Mouse (Mus musculus) liver, embryonic 13.5 days (tissue): Measurements from ENCODE around the gene Ptpn20. TPM values are rescaled to one million over a fixed set of nuclear protein-coding genes. Genes with fewer than 3 reads are reported as not detected.

Experiments
- ATAC-seq: fragments of 200-750 bp; cut with Nextera tagmentation; 2 replicates; pipeline ENCODE4 v1.8.0; 2017; ENCODE audit warnings: low read depth, mild to moderate bottlenecking, moderate number of reproducible peaks, moderate library complexity
- DNase-seq: peaks from one replicate; pipeline ENCODE4 v3.0.0; 2022
- H3K27ac ChIP-seq: fragments of 300-500 bp; sonication (generic); 2 replicates; pipeline ENCODE4 v1.5.1; 2015; ENCODE audit warnings: moderate library complexity, mild to moderate bottlenecking, inconsistent platforms
- H3K27me3 ChIP-seq: fragments of 300-500 bp; sonication (generic); 2 replicates; pipeline ENCODE4 v1.6.1; 2015; ENCODE audit warnings: mild to moderate bottlenecking, inconsistent platforms
- H3K36me3 ChIP-seq: fragments of 300-500 bp; sonication (generic); 2 replicates; pipeline ENCODE4 v1.6.1; 2015; ENCODE audit warnings: mild to moderate bottlenecking, inconsistent platforms
- H3K4me1 ChIP-seq: fragments of 300-500 bp; sonication (generic); replicated peaks from 2 replicates; pipeline ENCODE4 v1.6.1; 2015; ENCODE audit warnings: inconsistent platforms
- H3K4me2 ChIP-seq: fragments of 300-500 bp; sonication (generic); 2 replicates; pipeline ENCODE4 v1.6.1; 2015; ENCODE audit warnings: inconsistent platforms, mild to moderate bottlenecking, moderate library complexity
- H3K4me3 ChIP-seq: fragments of 300-500 bp; sonication (generic); replicated peaks from 2 replicates; pipeline ENCODE4 v1.5.1; 2015; ENCODE audit warnings: mild to moderate bottlenecking, inconsistent platforms
- H3K9ac ChIP-seq: fragments of 300-500 bp; sonication (generic); 2 replicates; pipeline ENCODE4 v1.6.1; 2015; ENCODE audit warnings: mild to moderate bottlenecking, inconsistent platforms
- H3K9me3 ChIP-seq: fragments of 300-500 bp; sonication (generic); replicated peaks from 2 replicates; pipeline ENCODE4 v1.6.1; 2016; ENCODE audit warnings: inconsistent platforms
- WGBS: fragments of 180-500 bp; shearing (Covaris S2); methylation state at CpG from one replicate; pipeline ENCODE4 v1.1.7; 2015; ENCODE audit not compliant: insufficient replicate concordance; 5-methylcytosine and 5-hydroxymethylcytosine counted together
- polyA plus RNA-seq: library from polyadenylated mRNA; unstranded; fragments of >200 nt; fragmentation: Nextera tagmentation; extraction: Ambion mirVana; gene quantifications from 2 replicates; pipeline ENCODE4 v1.2.1, GENCODE M21; 2015

Gene Ptpn20
- polyA plus RNA-seq, 1 experiment from 2014 or later = 0.09 TPM

DNA sequence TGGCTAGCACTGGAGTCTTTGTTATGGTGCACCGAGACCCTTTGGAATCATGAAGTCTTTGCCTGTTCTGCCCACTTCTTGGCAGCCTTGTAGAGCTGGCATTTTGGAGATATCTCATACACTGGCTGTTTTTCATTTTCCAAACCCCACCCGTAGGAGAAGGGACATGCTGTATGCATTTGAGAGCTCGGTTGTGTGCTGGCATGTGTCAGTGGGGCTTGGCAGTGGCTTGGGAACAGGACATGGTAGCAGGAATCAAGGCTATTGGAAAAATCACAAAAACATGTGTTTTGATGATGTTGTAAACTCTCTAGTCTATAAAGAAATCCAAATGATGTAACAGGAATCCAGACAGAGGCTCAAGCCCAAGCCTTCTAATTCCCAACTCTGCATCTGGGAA lies 89.7 kb downstream of the Ptpn20 start:
- Histone ChIP-seq H3K27ac (no peak overlapping the region), H3K4me1 (no peaks in the 10 kb centered on the region), H3K27me3 (no peaks in the 10 kb centered on the region), H3K9me3 (no peaks in the 10 kb centered on the region), H3K36me3 (no peaks in the 10 kb centered on the region), H3K4me2 (no peak overlapping the region), H3K9ac (no peak overlapping the region), H3K4me3 (no peak overlapping the region)
- DNase-seq = no peak
- no peak for ATAC-seq
- 56% methylated on average over 3 of the region's 3 CpGs for WGBS

DNA sequence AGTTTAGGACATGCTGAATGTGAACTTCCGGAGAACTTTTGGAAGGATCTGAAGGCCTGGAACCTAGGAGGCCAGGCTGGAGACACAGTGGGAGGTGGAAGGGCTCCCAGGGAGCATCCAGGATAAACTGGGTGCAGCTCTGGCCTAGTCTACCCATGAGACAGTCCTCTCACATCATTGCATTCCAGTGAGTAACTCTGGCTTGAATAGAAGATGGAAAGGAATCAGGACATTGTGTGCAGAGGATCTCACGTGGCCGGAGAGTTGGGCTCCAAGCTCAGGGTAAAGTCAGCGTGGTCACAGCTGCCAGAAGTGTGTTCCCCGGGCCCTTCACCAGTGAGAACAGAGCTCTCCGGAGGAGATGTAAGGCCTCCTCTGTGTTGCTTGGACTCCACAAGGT lies 91.6 kb downstream of the Ptpn20 start:
- Histone ChIP-seq H3K4me1 (no peaks in the 10 kb centered on the region), H3K4me2 (no peak overlapping the region), H3K27me3 (no peaks in the 10 kb centered on the region), H3K36me3 (no peaks in the 10 kb centered on the region), H3K27ac (no peak overlapping the region), H3K9ac (no peak overlapping the region), H3K4me3 (no peak overlapping the region), H3K9me3 (no peaks in the 10 kb centered on the region)
- DNase-seq (no peak), ATAC-seq (no peak)
- WGBS = 64% methylated on average over 6 of the region's 6 CpGs

DNA sequence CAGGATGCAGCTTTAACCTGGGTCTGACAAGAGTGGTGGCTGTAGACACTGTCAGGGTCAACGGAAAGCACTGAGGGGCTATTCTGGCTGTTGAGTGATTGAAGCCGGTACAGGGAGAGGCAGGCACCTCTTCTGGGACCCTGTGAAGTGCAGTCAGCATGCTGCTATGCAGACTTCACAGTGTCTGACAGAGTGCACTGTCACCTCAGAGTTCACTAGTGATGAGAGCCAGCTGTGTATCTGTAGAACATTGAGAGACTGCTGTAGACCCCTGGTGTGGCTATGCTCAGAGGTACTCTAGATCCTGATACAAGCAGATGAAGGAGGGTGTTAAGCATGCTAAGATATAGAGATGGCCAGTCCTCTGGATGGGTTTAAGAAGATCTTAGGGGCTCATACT lies 93.8 kb downstream of the Ptpn20 start:
- 78% methylated on average over 2 of the region's 2 CpGs for WGBS
- Histone ChIP-seq H3K4me2 (no peak overlapping the region), H3K27me3 (no peaks in the 10 kb centered on the region), H3K36me3 (no peaks in the 10 kb centered on the region), H3K4me3 (no peak overlapping the region), H3K27ac (no peak overlapping the region), H3K4me1 (no peaks in the 10 kb centered on the region), H3K9ac (no peak overlapping the region), H3K9me3 (no peaks in the 10 kb centered on the region)
- ATAC-seq (no peak), DNase-seq (no peak)

DNA sequence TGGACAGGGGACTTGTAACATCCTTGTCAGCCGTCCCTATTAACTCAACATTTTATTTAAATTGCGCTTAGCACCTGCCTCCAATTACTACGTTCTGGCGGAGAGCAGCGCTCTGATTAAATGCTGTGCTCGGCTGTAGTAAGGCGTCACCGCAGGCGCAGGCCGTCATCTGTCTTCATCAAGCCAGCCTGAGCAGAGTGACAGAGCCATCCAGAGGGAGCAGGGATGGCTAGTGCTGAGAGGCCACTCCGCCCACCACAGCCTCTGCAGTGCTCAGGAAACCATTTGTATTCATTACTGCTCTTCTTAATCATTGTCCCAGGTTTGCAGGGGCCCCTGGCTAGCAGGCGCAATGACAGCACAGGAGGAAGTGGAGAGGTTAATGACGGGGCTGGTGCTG lies 94.7 kb downstream of the Ptpn20 start:
- no peak overlapping the region for H3K9ac ChIP-seq
- no peaks in the 10 kb centered on the region for H3K9me3 ChIP-seq
- WGBS = 30% methylated on average over 13 of the region's 13 CpGs
- DNase-seq (no peak), ATAC-seq (no peak)
- no peak overlapping the region for H3K27ac ChIP-seq
- H3K4me3 ChIP-seq = no peak overlapping the region
- H3K4me1 ChIP-seq = no peaks in the 10 kb centered on the region
- H3K4me2 ChIP-seq = no peak overlapping the region
- no peaks in the 10 kb centered on the region for H3K27me3 ChIP-seq
- H3K36me3 ChIP-seq = no peaks in the 10 kb centered on the region

DNA sequence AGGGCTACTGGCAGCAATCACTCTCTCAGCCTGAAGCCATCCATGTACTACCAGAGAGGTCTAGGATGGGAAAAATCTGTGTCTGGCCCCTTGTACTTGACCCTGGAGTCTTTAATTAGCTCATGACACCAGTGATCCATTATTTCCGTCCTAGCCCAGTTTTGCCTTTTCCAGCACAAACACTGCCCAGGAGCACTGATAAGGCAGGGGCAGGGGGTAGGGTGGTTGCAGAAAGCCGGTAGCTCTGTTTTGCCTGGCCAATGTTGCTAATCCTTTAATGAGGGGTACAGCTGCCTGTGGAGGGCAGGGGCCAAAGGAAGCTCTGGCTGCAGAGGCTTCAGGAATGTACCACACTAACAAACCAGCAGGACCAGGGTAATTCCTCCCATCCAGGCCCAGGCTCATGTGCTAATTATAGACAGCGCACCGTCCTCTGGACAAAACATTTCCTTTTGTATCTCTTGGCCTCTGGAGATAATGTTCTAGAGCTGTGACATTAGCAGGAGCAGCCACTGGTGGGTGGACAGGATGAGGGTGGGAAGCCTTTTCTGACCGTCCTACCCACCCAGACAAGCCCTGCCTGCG lies 98.5 kb downstream of the Ptpn20 start:
- no peaks in the 10 kb centered on the region for H3K36me3 ChIP-seq
- H3K4me1 ChIP-seq = no peaks in the 10 kb centered on the region
- H3K4me2 ChIP-seq = no peak overlapping the region
- H3K27ac ChIP-seq = no peak overlapping the region
- no peak overlapping the region for H3K9ac ChIP-seq
- ATAC-seq (peak; percentile 57), DNase-seq (no peak)
- no peaks in the 10 kb centered on the region for H3K9me3 ChIP-seq
- H3K4me3 ChIP-seq = no peak overlapping the region
- H3K27me3 ChIP-seq = no peaks in the 10 kb centered on the region
- WGBS = 35% methylated on average over 6 of the region's 6 CpGs

DNA sequence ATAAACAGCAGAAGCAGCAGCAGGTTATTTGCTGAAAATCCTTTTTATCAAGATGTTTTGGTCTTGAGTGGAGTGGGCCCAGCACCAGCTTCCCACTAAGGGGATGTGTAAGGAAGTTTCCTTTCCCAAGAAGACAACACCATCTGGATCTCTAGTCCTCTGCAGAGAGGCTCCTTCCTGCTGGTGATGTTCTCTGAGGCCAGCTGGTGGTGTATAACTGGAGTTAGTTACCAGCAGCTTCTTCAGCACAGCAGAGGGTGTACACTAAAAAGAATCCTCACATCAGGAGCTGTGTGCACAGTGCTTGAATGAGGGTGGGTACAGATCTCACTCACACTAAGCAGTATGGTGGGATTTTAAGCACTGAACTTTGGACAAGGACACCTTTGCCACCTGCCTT lies 100.0 kb downstream of the Ptpn20 start:
- no peak for DNase-seq

More for the DNA sequence above, 100.0 kb downstream of the Ptpn20 start:
- Histone ChIP-seq H3K9ac (no peak overlapping the region), H3K4me2 (no peak overlapping the region), H3K27me3 (no peaks in the 10 kb centered on the region), H3K36me3 (no peaks in the 10 kb centered on the region), H3K4me3 (no peak overlapping the region), H3K4me1 (no peaks in the 10 kb centered on the region), H3K9me3 (no peaks in the 10 kb centered on the region), H3K27ac (no peak overlapping the region)
- ATAC-seq = no peak

Other genes with a start within 250 kb of the Ptpn20 start
- gene Mapk8, start 142.0 kb upstream of the Ptpn20 start, polyA plus RNA-seq = 4.4 TPM in 2 replicates
- not detected in 2 replicates for gene Frmpd2, start 117.5 kb upstream of the Ptpn20 start, polyA plus RNA-seq